Mouse (Mus musculus) mouse trophoblast stem cell (cell line): ENCODE measurements at regions not wholly inside any gene's neighbourhood (a gene's known extent, or its start where the extent isn't known, plus 50 kb on each side); places are given as distances from the start of the nearest gene placed in this dataset.

ENCODE experiments used
- in situ Hi-C, 2 experiments: fragments of 300-500 bp; cut with MseI, MboI; formaldehyde crosslinking; loops; 2 replicates in 1 of 2; 3 replicates in 1 of 2; pipeline ENCODE4 v1.15.1; 2025

DNA sequence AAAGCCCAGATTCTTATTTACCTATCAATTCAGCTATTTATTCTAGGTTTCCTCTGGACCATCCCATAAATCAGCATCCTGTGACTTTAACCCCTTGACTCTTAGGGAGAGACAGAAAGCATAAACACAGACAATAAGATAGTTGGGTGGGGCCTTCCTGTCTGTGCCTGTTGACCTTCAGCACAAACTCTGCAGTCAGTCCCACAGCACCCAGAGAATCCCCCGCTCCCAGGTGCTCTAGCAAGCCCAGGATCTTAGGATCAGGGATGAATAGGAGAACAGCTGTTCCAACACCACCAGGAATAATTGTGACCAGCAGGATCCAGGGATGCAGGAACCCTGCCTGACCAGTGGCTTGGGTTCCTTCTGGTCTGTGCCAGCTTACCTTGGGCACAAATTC, 107.8 kb downstream of the Basp1 start:
- in situ Hi-C loops, result no loop called here

DNA sequence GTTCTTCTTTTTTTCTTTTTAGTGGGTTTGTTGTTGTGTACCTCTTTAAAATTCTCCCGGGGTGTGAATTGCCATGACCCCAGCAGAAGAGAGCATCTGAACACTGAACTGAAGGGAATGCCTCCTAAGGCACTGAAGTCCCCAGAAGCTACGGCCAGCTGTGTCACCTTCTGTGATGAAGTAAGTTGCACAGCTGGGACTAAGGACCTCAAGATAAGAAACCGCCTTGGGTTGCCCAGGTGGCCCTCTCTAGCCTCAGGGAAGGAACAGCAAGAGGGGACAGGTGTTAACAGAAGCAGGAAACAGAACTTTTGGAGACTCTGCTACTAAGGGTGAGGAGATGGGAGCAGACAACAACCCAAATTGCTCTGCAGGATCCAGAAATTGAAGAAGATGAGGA, 110.2 kb downstream of the Basp1 start:
- in situ Hi-C loops, result no loop called here

DNA sequence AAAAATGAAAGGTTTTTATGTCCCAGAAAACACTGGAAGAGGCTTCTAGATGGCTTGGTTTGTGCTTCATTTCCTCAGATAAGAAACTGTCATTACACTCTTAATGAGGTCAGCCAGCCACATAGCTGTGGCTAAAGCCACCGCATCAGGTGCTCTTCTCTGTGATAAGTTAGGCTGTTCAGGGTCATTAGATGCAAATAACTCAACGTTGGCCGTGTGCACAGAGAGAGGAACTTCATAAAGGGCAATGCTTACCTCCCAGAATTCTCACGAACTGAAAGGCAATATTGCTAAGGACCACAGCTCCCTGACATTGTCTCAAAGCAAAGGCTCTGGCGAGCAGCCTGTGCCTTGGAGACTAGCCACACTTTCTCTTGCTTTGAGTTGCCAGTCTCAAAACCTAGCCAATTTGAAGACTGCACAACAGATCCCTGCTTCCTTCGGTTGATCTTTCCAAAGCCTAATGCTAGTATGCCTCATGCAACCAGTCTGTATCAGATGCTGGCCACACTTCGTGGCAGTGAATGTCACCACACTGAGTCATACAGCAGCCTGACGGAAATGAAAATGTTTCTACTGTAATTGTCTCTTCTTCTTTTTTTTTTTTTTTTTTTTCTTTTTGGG, 110.8 kb downstream of the Basp1 start:
- in situ Hi-C loops, result no loop called here

DNA sequence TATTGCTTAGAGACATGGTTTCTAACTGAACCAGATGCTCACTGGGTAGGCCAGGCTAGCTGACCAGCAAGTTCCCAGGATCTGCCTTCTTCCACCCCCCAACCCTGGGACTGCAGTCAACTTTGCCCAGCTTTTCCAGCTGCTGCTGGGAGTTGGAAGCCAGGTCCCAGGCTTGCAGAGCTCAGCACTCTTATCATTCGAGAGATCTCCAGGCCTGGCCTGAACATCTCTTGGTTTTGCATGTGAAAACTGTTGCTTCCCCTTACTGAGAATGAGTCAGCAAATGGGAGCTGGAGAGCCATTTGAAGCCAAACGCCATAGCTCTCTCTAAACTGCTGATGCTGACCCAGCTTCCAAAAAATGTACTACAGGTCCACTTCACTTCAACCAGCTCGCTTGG, 111.8 kb downstream of the Basp1 start:
- in situ Hi-C loops, result no loop called here

DNA sequence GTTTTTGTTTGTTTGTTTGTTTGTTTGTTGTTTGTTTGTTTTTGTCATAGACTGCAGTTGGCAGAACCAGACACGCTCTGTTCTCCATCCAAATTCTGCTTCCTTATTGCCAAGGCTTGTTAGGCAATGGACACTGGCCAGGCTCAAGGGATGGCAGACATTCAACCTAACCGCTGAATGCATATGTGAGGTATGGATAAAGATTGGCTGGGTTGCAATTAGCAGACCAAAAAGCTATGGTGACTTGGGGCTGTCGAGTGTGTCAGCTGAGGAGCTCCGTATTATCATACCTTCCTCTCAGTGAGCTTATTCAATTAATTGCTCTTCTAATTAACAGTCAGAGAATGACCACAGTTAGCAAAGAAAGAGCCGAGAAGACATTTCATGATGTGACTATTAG, 116.3 kb downstream of the Basp1 start:
- in situ Hi-C loops, result no loop called here

DNA sequence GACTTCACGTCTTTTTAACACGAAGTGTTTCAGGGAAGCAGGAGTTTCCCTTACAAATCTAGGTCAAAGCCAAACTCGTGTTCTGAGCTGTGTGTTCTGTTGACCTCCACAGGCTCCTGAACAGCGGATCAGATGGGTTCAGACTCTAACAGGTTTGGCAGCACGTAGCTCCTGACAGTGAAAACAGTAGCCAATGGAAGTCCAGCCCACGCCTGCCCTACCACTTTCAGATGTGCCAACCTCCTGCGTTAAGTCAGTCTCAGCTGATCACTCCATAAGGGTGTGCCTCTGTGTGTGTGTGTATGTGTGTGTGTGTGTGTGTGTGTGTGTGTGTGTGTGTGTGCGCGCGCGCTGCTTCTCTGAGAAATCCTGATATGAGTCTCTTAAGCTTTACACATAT, 116.8 kb downstream of the Basp1 start:
- in situ Hi-C loops, result no loop called here

DNA sequence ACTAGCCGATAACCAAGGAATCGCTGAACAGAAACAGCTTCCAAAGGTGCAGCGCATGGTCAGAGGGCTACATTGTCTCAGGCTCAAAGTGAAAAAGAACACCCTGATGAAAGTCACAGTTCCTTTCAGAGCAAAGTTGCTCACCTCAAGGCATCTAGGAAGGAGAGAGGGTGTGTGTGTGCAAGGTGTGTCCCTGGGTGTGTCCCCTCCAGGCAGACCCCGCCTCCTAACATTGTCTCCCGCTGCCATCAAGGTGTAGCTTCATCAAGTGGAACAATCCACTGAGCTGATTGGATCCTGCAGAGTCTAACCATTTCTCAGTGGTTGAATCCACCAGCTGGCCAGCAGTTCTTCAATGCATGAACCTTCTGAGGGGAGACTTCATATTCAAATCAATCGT, 117.8 kb downstream of the Basp1 start:
- in situ Hi-C loops, result no loop called here

DNA sequence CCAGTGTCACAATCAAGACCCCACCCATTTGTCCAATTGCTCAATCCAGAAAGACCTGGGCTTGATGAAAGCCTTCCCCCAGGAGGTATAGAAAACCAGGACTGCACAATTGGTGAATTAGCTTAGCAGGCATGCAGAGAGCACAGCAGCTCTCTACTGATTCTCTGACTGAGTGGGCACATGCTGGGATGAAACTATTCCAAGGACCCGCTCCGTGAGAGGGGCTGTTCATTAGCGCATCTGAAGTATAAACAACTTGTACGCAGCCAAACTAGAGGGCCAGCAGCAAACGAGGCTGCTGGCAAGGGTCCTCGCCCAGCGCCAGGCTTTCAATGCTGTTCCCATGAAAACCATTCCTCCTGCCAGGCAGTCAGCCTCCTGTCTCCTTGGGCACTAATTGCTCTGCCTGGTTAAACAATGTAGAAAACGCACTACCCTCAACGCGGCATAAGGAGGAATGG, 122.3 kb downstream of the Basp1 start:
- in situ Hi-C loops, result no loop called here

DNA sequence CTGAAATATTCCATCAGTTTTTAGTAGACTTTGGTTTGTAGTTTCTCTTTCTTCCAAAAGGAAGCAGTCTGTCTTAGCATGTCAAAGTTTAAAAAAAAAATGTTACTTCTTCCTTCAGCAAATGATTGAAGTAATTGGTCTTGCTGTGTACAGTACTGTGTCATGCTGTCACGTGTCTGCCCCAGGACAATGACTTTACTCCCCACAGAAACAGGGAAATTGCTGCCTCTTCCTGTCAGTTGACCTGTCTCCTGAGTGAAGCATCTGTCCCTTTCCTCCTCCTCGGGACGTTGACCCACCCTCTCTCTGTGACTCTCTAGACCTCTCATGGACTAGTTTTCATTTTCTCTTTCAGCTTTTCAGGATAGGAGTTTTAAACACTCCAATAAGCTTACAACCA, 125.7 kb downstream of the Basp1 start:
- in situ Hi-C loops, result no loop called here

DNA sequence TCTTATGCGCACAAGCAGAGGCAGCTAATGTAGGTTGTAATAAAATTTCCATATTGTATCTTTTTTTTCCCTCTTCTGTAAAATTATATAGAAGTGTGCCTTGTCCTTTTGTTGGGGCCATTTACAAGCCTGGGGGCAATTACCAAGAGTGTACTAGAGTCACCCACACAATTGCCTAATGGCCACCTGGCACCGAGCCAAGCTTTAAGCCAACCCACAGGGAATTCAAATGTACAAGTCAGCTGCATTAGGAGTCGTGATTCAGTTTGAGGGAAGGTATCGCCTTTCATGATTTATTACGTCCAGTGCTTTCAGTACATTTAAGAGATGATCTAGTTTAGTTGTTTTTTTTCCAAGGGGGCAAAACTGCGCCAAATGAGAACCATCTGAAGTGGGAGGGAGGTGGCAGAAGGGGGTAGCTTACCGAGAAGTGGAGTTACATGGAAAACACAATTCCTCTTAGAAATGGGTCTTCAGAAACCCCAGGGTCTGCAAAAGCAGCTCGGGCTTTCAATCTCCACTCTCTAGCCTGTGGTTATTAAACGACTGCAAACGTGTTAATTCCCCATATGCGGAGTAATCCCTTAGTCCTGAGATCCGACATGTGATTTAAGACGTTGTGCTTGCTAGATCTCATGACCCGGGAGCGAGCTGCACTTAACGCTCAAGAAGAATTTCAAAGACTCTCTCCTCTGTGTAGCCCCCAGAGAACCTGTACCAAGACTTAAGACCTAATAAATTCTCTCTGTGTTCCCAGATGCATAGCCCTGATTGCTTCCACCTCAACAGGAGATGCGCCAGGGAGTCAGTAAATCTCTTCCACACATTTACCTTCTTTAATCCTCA, 129.0 kb downstream of the Basp1 start:
- in situ Hi-C loops, result no loop called here

DNA sequence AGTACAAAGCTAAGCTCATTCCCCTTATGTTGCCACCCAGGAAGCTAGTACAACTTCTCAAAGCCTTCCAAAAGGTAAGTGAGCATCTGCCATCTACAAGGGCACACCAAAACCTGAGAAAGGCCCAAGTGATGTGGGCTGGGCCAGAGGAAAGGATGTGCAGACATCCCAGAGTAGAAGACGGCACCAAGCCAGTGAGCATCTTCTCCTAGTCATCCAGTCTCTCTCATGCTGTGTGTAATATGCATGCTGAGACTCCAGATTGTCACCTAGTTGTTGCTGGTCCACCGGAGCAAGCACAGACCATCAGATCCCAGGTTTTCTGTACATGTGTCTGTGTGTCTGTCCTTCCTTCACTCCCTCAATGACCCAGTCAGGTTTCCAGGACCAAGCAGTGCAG, 129.9 kb downstream of the Basp1 start:
- in situ Hi-C loops, result no loop called here

DNA sequence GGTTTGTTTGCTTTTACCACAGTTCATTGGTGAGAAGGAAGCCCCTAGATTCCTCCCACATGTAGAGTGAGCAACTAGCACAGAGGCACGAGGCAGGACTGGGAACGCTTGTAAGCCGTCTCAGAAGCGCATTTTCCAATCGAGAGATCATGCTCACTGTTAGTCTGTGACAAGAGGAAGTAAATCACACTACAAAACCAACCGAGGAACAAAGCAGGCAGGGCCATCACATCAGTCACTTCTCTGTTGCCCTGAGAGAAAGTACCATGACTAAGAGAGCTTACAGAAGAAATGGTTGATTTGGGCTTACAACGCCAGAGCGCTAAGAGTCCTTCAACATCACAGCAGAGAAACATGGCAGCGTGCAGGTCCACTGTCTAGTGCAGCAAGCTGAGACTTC, 131.2 kb downstream of the Basp1 start:
- in situ Hi-C loops, result no loop called here

DNA sequence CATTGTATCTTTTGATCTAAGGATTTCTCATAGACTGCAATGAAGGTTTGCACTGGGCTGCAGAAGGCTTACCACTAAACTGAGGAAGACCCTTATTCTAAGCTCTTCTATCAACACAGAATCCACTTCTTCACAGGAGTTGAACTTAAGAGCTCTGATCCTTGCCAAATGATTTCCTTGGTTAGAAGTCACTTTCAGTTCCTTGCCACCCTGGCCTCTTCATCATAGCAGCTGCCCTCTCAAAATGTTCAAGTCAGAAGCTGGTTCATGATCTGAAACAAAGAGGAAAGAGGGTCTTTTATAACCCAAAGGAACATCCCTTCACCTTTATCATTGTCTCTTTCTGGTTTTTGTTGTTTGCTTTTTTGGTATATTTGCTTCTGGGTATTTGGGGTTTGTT, 131.6 kb downstream of the Basp1 start:
- in situ Hi-C loops, result no loop called here

DNA sequence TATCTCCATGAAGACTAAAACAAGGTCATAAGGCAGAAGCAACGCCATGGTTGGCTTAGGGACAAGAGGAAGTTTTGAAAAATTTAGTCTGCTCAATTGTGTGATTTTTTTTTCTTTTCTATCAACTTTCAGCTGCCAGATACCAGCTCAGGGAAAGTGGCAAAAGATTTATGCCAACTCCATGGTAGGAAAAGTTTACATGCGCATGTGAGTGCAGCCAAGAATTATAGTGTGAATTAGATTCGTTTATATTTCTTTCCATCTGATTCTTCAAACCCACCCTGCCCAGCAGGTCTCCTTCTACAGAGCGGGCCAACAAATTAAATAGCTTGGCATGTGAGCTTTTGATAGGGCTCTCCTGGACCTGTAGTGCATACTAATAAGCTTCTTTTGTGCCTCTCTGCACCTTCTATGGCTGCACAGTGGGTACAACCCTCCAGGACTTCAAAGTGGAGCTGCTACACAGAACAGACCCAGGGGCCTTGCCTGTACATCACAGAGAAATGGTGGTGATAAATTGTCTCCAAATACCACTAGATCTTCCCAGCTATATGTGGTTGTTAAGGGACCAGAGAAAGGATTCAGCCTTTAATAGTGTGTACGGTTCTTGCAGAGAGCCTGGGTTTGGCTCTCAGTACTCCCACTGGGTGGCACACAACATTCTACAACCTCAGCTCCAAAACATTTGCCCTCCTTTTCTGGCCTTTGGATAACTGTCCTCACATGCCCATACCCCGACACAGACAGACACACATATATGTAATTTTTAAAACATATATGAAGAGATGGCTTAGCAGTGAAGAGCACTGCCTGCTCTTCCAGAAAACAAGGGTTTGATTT, 135.0 kb downstream of the Basp1 start:
- in situ Hi-C loops, result no loop called here

DNA sequence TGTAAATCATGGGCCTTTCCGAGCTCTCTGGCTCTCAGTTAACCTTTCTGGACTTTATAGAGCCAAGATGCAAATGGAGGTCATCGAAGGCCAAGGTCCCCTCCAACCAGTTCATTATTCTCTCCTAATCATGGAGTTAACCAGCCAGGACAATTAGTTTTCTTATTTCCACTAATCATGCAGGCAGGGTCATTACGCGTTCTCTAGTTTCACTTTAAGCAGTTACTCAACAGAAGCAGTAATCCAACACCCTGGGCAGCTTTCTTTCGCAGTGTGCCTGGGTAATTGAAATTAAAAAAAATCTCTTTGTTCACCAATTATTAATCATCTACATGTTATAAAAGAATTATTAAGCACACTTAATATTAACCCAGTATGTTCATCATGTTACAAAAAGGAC, 137.3 kb downstream of the Basp1 start:
- in situ Hi-C loops, result no loop called here

DNA sequence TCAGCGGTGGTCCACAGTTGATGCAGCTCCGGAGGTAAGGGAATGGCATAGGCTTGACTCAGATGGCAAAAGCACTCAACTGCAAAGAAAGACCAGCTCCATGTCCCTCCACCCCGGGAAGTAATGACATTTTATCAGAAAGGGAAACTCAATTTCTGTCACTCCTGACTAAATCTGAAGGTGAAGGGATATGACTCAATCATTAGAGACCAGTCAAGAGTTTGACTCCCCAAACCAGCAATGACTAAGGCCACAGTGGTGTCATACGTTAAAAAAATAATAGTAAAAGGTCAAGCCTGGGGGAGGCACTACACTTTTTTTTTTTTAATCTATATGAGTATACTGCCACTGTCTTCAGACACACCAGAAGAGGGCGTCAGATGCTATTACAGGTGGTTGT, 141.7 kb downstream of the Basp1 start:
- in situ Hi-C loops, result no loop called here

DNA sequence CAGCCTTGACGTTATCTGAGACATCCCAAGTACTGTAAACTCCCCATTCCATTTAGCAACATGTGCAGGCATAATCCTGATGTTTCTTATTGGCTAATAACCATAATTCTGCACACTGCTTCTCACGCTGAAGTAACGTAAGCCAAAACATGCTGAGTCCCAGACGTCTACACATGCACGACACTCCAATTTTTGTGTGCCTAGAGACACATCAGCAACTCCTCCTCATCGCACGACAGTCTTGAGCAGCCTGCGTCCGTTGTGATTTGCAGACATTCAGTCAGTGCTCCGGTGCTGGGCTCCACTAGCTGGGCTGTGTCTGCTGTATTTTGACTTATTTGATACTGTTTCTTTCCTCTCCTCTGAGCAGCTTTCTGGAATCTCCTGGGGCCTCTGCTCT, 143.2 kb downstream of the Basp1 start:
- in situ Hi-C loops, result no loop called here

DNA sequence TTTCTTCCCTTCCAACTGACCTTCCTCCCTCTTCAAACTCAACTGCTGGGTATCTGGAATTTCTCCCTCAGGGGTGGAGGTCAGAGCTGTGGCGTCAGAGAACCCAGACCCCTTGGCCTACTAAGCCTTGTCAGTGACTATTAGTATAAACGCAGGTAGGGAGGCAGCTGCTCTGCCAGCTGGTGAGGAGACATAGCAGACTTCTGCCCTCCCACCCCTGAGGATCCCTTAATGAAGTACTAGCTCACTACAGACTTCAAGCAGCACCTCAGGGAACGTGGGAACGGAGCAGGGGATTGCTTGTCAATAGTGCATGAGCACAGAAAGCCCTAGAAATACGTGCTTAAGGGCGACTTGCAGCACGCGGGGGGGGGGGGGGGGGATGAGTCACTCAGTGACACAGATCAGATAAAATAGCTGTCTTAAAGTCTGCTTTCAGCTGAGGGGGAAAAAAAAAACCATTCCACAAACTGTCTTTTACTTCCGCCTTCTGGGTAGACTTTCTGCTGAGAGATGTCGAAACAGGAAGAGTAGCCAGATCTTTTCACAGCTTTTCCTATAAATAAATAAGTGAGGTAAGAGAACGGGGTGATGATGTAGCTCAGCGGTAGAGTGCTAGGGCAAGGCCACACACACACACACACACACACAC, 144.1 kb downstream of the Basp1 start:
- in situ Hi-C loops, result no loop called here

DNA sequence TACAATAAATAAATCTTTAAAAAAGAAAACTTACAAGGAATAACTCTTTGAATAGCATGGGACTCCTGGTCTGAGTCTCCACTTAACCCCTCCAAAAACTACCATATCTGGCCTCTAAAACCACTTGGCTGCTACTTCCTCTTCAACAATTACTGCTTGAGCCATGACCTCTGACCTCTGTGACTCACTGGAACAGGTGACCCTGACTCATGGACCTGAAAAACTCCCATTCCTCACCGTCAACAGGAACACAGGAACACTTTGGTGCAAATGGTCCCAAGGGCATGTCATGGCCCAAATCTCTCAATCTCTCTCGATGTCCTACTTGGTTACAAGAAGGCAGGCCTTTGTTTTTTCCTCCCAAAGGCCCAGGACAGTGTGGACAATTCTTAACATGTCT, 145.1 kb downstream of the Basp1 start:
- in situ Hi-C loops, result no loop called here

DNA sequence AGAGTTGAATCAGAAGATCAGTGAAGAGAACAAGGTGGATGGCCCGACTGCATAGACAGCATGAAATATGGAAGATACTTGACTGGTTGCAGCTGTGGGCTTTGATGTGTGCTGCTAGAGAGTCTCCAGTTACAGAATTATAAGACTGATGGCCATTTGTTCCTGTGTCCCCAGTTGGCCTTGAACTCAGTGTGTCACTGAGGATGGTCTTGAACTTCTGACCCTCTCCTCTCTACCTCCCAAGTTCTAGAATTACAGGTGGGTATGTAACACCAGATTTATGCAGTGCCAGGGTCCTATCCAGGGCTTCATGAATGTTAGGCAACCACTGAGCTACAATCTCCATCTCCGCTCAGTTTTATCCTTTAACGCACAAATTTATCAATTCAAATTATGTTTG, 146.1 kb downstream of the Basp1 start:
- in situ Hi-C loops, result no loop called here

DNA sequence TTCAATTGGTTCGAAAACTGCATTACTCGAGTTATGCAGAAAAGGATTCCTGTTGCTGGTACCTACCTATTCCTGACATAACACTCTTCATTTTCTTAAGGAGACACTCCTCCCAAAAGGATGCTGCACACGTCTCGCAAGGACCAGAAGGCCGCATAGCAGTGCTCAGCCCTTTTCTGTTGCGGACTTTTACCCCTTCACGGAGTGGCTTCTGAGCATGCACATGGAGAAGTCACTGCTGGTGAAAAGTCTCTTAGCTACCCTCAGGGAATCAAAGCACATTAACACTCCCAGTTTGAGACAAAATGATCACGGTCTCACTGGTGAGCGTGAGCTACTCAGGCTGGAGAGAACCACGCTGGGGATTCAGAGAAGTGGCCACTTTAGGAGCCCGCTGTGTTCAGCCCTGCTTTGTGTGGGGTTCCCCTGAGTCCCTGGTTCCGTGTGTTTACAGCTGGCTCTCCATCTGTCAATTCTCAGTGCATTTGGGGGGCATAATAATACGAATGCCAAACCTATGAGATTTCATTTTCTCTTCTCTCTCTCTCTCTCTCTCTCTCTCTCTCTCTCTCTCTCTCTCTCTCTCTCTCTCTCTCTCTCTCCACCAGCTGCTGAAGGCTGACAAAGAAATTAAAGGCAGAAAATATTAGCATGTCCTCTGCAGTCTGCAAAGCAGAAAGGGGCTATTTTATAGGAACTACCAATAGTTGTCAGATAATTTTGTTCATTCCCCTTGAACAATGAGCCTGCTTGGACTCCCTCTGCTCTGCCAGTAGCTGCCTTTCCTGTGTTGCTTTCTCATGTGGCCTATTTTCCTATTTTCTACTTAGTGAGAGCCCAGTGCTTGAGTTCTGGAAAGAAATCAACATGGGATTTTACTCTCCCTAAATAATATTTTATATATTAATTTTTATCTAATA, 160.7 kb downstream of the Basp1 start:
- in situ Hi-C loops, result no loop called here
